9 mouse cellular contexts compared by ENCODE assay signal in the genomic region with DNA sequence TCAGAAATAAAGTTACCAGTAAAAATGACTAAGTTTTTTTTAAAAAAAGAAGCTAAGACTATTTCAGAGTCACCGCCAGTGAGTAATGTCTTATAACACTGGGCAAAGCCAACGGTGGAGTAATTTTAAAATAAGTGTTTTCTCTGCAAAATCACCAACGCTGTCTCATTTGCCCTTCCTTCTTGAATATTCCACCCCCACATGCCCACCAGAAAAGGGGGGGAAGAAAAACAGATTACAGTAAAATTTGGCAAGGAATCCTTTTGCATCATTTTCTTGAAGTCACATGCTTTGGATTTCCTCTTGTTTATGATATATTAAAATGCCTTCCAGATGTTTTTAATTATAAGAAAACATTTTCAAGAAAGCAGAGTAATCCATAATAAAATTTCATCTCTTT.
"Had no signal": no experiment of that assay in that cellular context is flagged by ENCODE, and none has a peak within 500 bp of the region (broad histone marks: within the 10 kb centered on the region; RNA-seq: fewer than 3 reads in every experiment).

No protein-coding gene starts in this region.

- H3K4me3 ChIP-seq: limb, embryonic 12.5 days; liver, embryonic 13.5 days; midbrain, embryonic 13.5 days had no signal

- H3K9ac ChIP-seq: limb, embryonic 12.5 days; liver, embryonic 13.5 days; liver, postnatal 0 days; midbrain, embryonic 13.5 days had no signal

- DNase-seq: kidney, adult 18-20 months; kidney, postnatal 25 days; liver; liver, embryonic 13.5 days; liver, postnatal 0 days; lung, postnatal 36 days; thymus, postnatal 4 days had no signal

- H3K4me2 ChIP-seq: limb, embryonic 12.5 days; liver, embryonic 13.5 days; midbrain, embryonic 13.5 days had no signal

- H3K27me3 ChIP-seq: limb, embryonic 12.5 days; liver, embryonic 13.5 days; midbrain, embryonic 13.5 days had no signal

- H3K36me3 ChIP-seq: limb, embryonic 12.5 days; liver, embryonic 13.5 days; midbrain, embryonic 13.5 days had no signal

- H3K27ac ChIP-seq: limb, embryonic 12.5 days; liver, embryonic 13.5 days; midbrain, embryonic 13.5 days had no signal

- H3K4me1 ChIP-seq: liver, embryonic 13.5 days; midbrain, embryonic 13.5 days had no signal

- ATAC-seq: liver, postnatal 0 days; midbrain, embryonic 13.5 days had no signal

- H3K9me3 ChIP-seq: limb, embryonic 12.5 days; liver, embryonic 13.5 days; midbrain, embryonic 13.5 days had no signal
